Mouse (Mus musculus): ENCODE measurements around the gene Rnf115.

DNA sequence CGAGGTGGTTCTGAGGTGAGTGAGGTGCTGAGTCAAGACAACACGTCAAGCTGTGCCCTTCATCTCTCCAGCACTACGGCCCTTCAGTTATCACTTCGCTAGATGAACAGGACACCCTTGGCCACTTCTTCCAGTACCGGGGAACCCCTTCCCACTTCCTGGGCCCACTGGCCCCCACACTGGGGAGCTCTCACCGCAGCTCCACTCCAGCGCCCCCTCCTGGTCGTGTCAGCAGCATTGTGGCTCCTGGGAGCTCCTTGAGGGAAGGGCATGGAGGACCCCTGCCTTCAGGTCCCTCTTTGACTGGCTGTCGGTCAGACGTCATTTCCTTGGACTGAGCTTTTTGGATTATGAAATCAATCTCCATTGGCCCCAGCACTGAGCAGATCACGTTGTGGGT is 22.7 kb upstream of the Rnf115 start:
- TF ChIP-seq CHD2 (IDR thresholded peaks at IDR 0.05; ENCODE audit: low read depth, low read length): no peak
- TF ChIP-seq ZC3H11A (IDR thresholded peaks at IDR 0.05; ENCODE audit: borderline replicate concordance, low read depth, low read length): no peak
- no peak for TF ChIP-seq ZNF384 (IDR thresholded peaks at IDR 0.05; ENCODE audit: low read depth, low read length)
- TF ChIP-seq MAFK (IDR thresholded peaks at IDR 0.05; ENCODE audit: insufficient read depth, low read depth, low read length): 0 out of 2 replicates have a peak, but pooled peaks have one; percentile 4

Data from ES-E14 (cell line).